Mouse (Mus musculus): ENCODE data around the gene Rbm10. TPM values are rescaled to one million over a fixed set of nuclear protein-coding genes. Genes with fewer than 3 reads are reported as not detected.

Gene Rbm10
- total and polyA plus RNA-seq, 3 experiments, result 55.7 to 81.5 (median 71.1) TPM

GRCm38 (mm10) chrX:20608500-20608899 is 8.8 kb upstream of the Rbm10 start:
- Histone ChIP-seq H3K36me3 (replicated peaks in 1 of 2; ENCODE audit: control insufficient read depth in 1 of 2, insufficient read depth in 1 of 2, low read length in 1 of 2) (no peaks in the 10 kb centered on the region), H3K9me3 (replicated peaks; ENCODE audit: low read length) (no peaks in the 10 kb centered on the region), H3K79me2 (replicated peaks; ENCODE audit: control insufficient read depth, extremely low read depth, insufficient read depth, poor library complexity, severe bottlenecking) (no peaks in the 10 kb centered on the region), H3K9ac (ENCODE audit: insufficient read depth, low read depth) (no peak overlapping the region), H3K4me3 (replicated peaks in 1 of 3; ENCODE audit: low read depth in 2 of 3, low read length in 2 of 3, poor library complexity in 1 of 3) (no peak overlapping the region), H3K27ac (ENCODE audit: insufficient read depth, low read depth) (no peak overlapping the region), H3K4me2 (ENCODE audit: insufficient read depth, low read depth, poor library complexity, severe bottlenecking) (no peak overlapping the region), H3K4me1 (ENCODE audit: control insufficient read depth in 1 of 2, insufficient read depth in 2 of 2) (no peaks in the 10 kb centered on the region), H3K27me3 (replicated peaks) (no peaks in the 10 kb centered on the region)
- in situ Hi-C loops (cut with MboI; ENCODE audit: low pct_ligation_motif_present, low pct_unique_long_range_greater_than_20kb, low sequenced_read_pairs) (no loop called here), dilution Hi-C loops (cut with MboI; ENCODE audit: extremely low pct_ligation_motif_present, extremely low pct_unique_long_range_greater_than_20kb, low sequenced_read_pairs) (no loop called here)
- no peak for TF ChIP-seq TBP (conservative IDR thresholded peaks at IDR 0.05; ENCODE audit: low read depth, low read length)
- no peak for DNase-seq (ENCODE audit: extremely low read depth)

- H3K9ac ChIP-seq (ENCODE audit: insufficient read depth, low read depth), result peak overlapping the region; percentile 64
- peaks cover 19 to 30% of the 10 kb centered on the region in 2 experiments for H3K36me3 ChIP-seq (replicated peaks in 1 of 2; ENCODE audit: control insufficient read depth in 1 of 2, insufficient read depth in 1 of 2, low read length in 1 of 2)
- in situ Hi-C loops (cut with MboI; ENCODE audit: low pct_ligation_motif_present, low pct_unique_long_range_greater_than_20kb, low sequenced_read_pairs) (no loop called here), dilution Hi-C loops (cut with MboI; ENCODE audit: extremely low pct_ligation_motif_present, extremely low pct_unique_long_range_greater_than_20kb, low sequenced_read_pairs) (no loop called here)
- H3K4me1 ChIP-seq (ENCODE audit: control insufficient read depth in 1 of 2, insufficient read depth in 2 of 2), result peaks cover 3 to 11% of the 10 kb centered on the region in 2 experiments
- DNase-seq (ENCODE audit: extremely low read depth), result no peak
- TF ChIP-seq TCF12 (IDR thresholded peaks at IDR 0.05; ENCODE audit: low read depth, low read length) (no peak), MXI1 (IDR thresholded peaks at IDR 0.05; ENCODE audit: low read depth, low read length) (0 out of 2 replicates have a peak, but pooled peaks have one; percentile 40)
- no peak overlapping the region for H3K4me2 ChIP-seq (ENCODE audit: insufficient read depth, low read depth, poor library complexity, severe bottlenecking)
- H3K4me3 ChIP-seq (replicated peaks in 1 of 3; ENCODE audit: low read depth in 2 of 3, low read length in 2 of 3, poor library complexity in 1 of 3), result peak overlapping the region; percentile 58 to 78 (median 77)
- H3K27ac ChIP-seq (ENCODE audit: insufficient read depth, low read depth), result peak overlapping the region; percentile 95
- H3K27me3 ChIP-seq (replicated peaks), result no peaks in the 10 kb centered on the region
- peaks cover 49% of the 10 kb centered on the region for H3K79me2 ChIP-seq (replicated peaks; ENCODE audit: control insufficient read depth, extremely low read depth, insufficient read depth, poor library complexity, severe bottlenecking)
- no peaks in the 10 kb centered on the region for H3K9me3 ChIP-seq (replicated peaks; ENCODE audit: low read length)
Observed at GRCm38 (mm10) chrX:20616861-20617175, 485 bp upstream of the Rbm10 start.

- Histone ChIP-seq H3K9me3 (replicated peaks; ENCODE audit: low read length) (no peaks in the 10 kb centered on the region), H3K4me3 (replicated peaks in 1 of 3; ENCODE audit: low read depth in 2 of 3, low read length in 2 of 3, poor library complexity in 1 of 3) (peak overlapping the region; percentile 70 to 99 (median 77)), H3K4me2 (ENCODE audit: insufficient read depth, low read depth, poor library complexity, severe bottlenecking) (no peak overlapping the region), H3K9ac (ENCODE audit: insufficient read depth, low read depth) (peak overlapping the region; percentile 91), H3K79me2 (replicated peaks; ENCODE audit: control insufficient read depth, extremely low read depth, insufficient read depth, poor library complexity, severe bottlenecking) (peaks cover 56% of the 10 kb centered on the region), H3K4me1 (ENCODE audit: control insufficient read depth in 1 of 2, insufficient read depth in 2 of 2) (peaks cover 3 to 11% of the 10 kb centered on the region in 2 experiments), H3K27ac (ENCODE audit: insufficient read depth, low read depth) (peak overlapping the region; percentile 95), H3K27me3 (replicated peaks) (no peaks in the 10 kb centered on the region), H3K36me3 (replicated peaks in 1 of 2; ENCODE audit: control insufficient read depth in 1 of 2, insufficient read depth in 1 of 2, low read length in 1 of 2) (peaks cover 25 to 38% of the 10 kb centered on the region in 2 experiments)
- in situ Hi-C loops (cut with MboI; ENCODE audit: low pct_ligation_motif_present, low pct_unique_long_range_greater_than_20kb, low sequenced_read_pairs) (no loop called here), dilution Hi-C loops (cut with MboI; ENCODE audit: extremely low pct_ligation_motif_present, extremely low pct_unique_long_range_greater_than_20kb, low sequenced_read_pairs) (no loop called here)
- TF ChIP-seq MYC (IDR thresholded peaks at IDR 0.05; ENCODE audit: low read depth, low read length), result peak; percentile 47; the same call in 1 of the 2 replicates
- no peak for TF ChIP-seq USF1 (IDR thresholded peaks at IDR 0.05; ENCODE audit: low read depth, low read length)
- TF ChIP-seq PAX5 (IDR thresholded peaks at IDR 0.05; ENCODE audit: low read length), result no peak
- TF ChIP-seq CHD2 (IDR thresholded peaks at IDR 0.05; ENCODE audit: low read length), result no peak
- no peak for TF ChIP-seq EP300 (IDR thresholded peaks at IDR 0.05; ENCODE audit: low read length)
- TF ChIP-seq CHD1 (IDR thresholded peaks at IDR 0.05; ENCODE audit: low read depth, low read length), result no peak
- no peak for TF ChIP-seq GABPA (IDR thresholded peaks at IDR 0.05; ENCODE audit: insufficient replicate concordance, low read depth, low read length)
- TF ChIP-seq SMC3 (IDR thresholded peaks at IDR 0.05; ENCODE audit: low read depth, low read length), result no peak
- peak; percentile 27 for DNase-seq (ENCODE audit: extremely low read depth)
Observed at GRCm38 (mm10) chrX:20617903-20618399, 648 bp downstream of the Rbm10 start.

Data from CH12.LX (cell line).